ENCODE assay signal across 10 mouse cellular contexts in genomic region chr3:79783630-79784361, GRCm38 (mm10). TPM values are rescaled to one million over a fixed set of nuclear protein-coding genes. Genes with fewer than 3 reads are reported as not detected.
A peak's percentile ranks its signal among the peaks of the same experiment; 100 is the strongest.
DNase-seq lines count a peak whose midpoint lies in the region; ATAC-seq lines count a peak whose summit lies in the region.
"Had no signal": no experiment of that assay in that cellular context is flagged by ENCODE, and none has a peak within 500 bp of the region (broad histone marks: within the 10 kb centered on the region; RNA-seq: fewer than 3 reads in every experiment).

No protein-coding gene starts in this region.

- no peaks in the 10 kb centered on the region for H3K9me3 ChIP-seq in heart, embryonic 16.5 days (replicated peaks; ENCODE audit: control insufficient read depth, low read length)
- no peaks in the 10 kb centered on the region for H3K9me3 ChIP-seq in midbrain, embryonic 13.5 days
- H3K9me3 ChIP-seq: neural tube, embryonic 12.5 days had no signal

- no peaks in the 10 kb centered on the region for H3K27me3 ChIP-seq in heart, embryonic 16.5 days (ENCODE audit: control insufficient read depth, insufficient read depth, low read length)
- H3K27me3 ChIP-seq in midbrain, embryonic 13.5 days: no peaks in the 10 kb centered on the region
- H3K27me3 ChIP-seq: neural tube, embryonic 12.5 days had no signal

- H3K4me3 ChIP-seq in heart, embryonic 16.5 days (ENCODE audit: low read length): peak overlapping the region; percentile 35
- no peak overlapping the region for H3K4me3 ChIP-seq in midbrain, embryonic 13.5 days (replicated peaks)
- H3K4me3 ChIP-seq: neural tube, embryonic 12.5 days had no signal

- intact Hi-C loops in gastrocnemius, postnatal 36 days (cut with DNase I): no loop called here

- peak overlapping the region; percentile 53 for H3K4me2 ChIP-seq in heart, embryonic 16.5 days (ENCODE audit: low read depth, low read length)
- peak overlapping the region; percentile 40; the same call in 1 of the 2 replicates for H3K4me2 ChIP-seq in midbrain, embryonic 13.5 days (replicated peaks)
- H3K4me2 ChIP-seq: neural tube, embryonic 12.5 days had no signal

- peak; percentile 82 for ATAC-seq in heart, embryonic 16.5 days (replicated peaks; ENCODE audit: extremely low read depth, insufficient read depth, low FRiP score)
- ATAC-seq in midbrain, embryonic 13.5 days: 0 out of 2 replicates have a peak, but pooled peaks have one; percentile 45
- no peak for ATAC-seq in granulocyte monocyte progenitor cell, adult 5-6 weeks (replicated peaks; ENCODE audit: poor library complexity, severe bottlenecking)

- H3K4me1 ChIP-seq in heart, embryonic 16.5 days (ENCODE audit: control insufficient read depth, insufficient read depth, low read length): peaks cover 7% of the 10 kb centered on the region; the same call in 1 of the 2 replicates
- H3K4me1 ChIP-seq in midbrain, embryonic 13.5 days (replicated peaks): no peaks in the 10 kb centered on the region
- H3K4me1 ChIP-seq: neural tube, embryonic 12.5 days had no signal

- DNase-seq in gastrocnemius, adult 18-20 months (ENCODE audit: low spot score): peak; percentile 38
- no peak for DNase-seq in gastrocnemius, postnatal 36 days
- peak; percentile 28 for DNase-seq in brain, adult 2 months (ENCODE audit: low read depth, low spot score)
- no peak for DNase-seq in frontal cortex, adult 2 months (ENCODE audit: extremely low spot score in 1 of 2, low spot score in 1 of 2)
- DNase-seq in spleen, postnatal 4 days (ENCODE audit: low spot score in 2 of 2): no peak
- DNase-seq: kidney, postnatal 25 days had no signal

- H3K9ac ChIP-seq in heart, embryonic 16.5 days (ENCODE audit: low read length): peak overlapping the region; percentile 43
- no peak overlapping the region for H3K9ac ChIP-seq in midbrain, embryonic 13.5 days (replicated peaks)
- H3K9ac ChIP-seq: neural tube, embryonic 12.5 days had no signal

- peak overlapping the region; percentile 66 for H3K27ac ChIP-seq in heart, embryonic 16.5 days (ENCODE audit: low read length)
- no peak overlapping the region for H3K27ac ChIP-seq in midbrain, embryonic 13.5 days
- H3K27ac ChIP-seq: neural tube, embryonic 12.5 days had no signal

- 14% methylated on average over 10 of the region's 10 CpGs for WGBS in heart, embryonic 16.5 days
- WGBS in midbrain, embryonic 13.5 days: 63% methylated on average over 10 of the region's 10 CpGs

- H3K36me3 ChIP-seq in heart, embryonic 16.5 days (ENCODE audit: control insufficient read depth, insufficient read depth): no peaks in the 10 kb centered on the region
- no peaks in the 10 kb centered on the region for H3K36me3 ChIP-seq in midbrain, embryonic 13.5 days
- H3K36me3 ChIP-seq: neural tube, embryonic 12.5 days had no signal

RNA-seq across cellular contexts. Expression of gene Rxfp1, which starts 46.1 kb away (rescaled TPM):
- total RNA-seq in gastrocnemius, adult 18-20 months (2021): not detected
- total RNA-seq in gastrocnemius, postnatal 36 days (2021): not detected
- 12.4 and 15.1 TPM in 2 replicates for polyA plus RNA-seq in heart, embryonic 16.5 days (2015; fragmentation: Nextera tagmentation; extraction: Ambion mirVana)
- polyA plus RNA-seq in midbrain, embryonic 13.5 days (2015; fragmentation: Nextera tagmentation; extraction: Ambion mirVana): not detected in 2 replicates
- not detected in 2 replicates for total RNA-seq in granulocyte monocyte progenitor cell, adult 5-6 weeks (2014; fragmentation: Nextera tagmentation)
- total RNA-seq in granulocyte monocyte progenitor cell, adult 5-6 weeks (2017): not detected in 2 replicates
- 9.5 and 11.8 TPM in 2 replicates for polyA plus RNA-seq in frontal cortex, adult 2 months (2012; rRNA removed)

Comparison
In these comparisons a context has a peak if more than half of its experiments do, and no peak if none do; other contexts are left out.
1. DNase-seq: peak in gastrocnemius, adult 18-20 months (single experiment) and brain, adult 2 months (single experiment); none in gastrocnemius, postnatal 36 days (0 of 2), frontal cortex, adult 2 months (0 of 2) and spleen, postnatal 4 days (0 of 2).